Mouse (Mus musculus) hindbrain, embryonic 11.5 days (tissue): Measurements from ENCODE around the gene Hmgb1. TPM values are rescaled to one million over a fixed set of nuclear protein-coding genes. Genes with fewer than 3 reads are reported as not detected.
A peak's percentile ranks its signal among the peaks of the same experiment; 100 is the strongest.

Experiments
- ATAC-seq: fragments of 200-750 bp; cut with Nextera tagmentation; 2 replicates; pipeline ENCODE4 v1.8.0; 2017; ENCODE audit warnings: mild to moderate bottlenecking, moderate TSS enrichment, moderate library complexity; ENCODE audit not compliant: low FRiP score
- DNase-seq: peaks from one replicate; pipeline ENCODE4 v3.0.0-alpha.2; 2015; ENCODE audit warnings: low spot score
- H3K27ac ChIP-seq: fragments of 300-500 bp; sonication (generic); 2 replicates; pipeline ENCODE4 v1.5.1; 2014; ENCODE audit warnings: mild to moderate bottlenecking, low read depth, low read length
- H3K27me3 ChIP-seq: fragments of 300-500 bp; sonication (generic); 2 replicates; pipeline ENCODE4 v1.6.1; 2014; ENCODE audit warnings: mild to moderate bottlenecking, low read length, moderate library complexity, mixed read lengths; ENCODE audit not compliant: control insufficient read depth, insufficient read depth
- H3K36me3 ChIP-seq: fragments of 300-500 bp; sonication (generic); 2 replicates; pipeline ENCODE4 v1.6.1; 2014; ENCODE audit warnings: mild to moderate bottlenecking, low read length, moderate library complexity, mixed read lengths; ENCODE audit not compliant: control insufficient read depth, insufficient read depth
- H3K4me1 ChIP-seq: fragments of 300-500 bp; sonication (generic); replicated peaks from 2 replicates; pipeline ENCODE4 v1.6.1; 2014; ENCODE audit warnings: low read length, mixed read lengths; ENCODE audit not compliant: control insufficient read depth, insufficient read depth
- H3K4me2 ChIP-seq: fragments of 300-500 bp; sonication (generic); replicated peaks from 2 replicates; pipeline ENCODE4 v1.6.1; 2014; ENCODE audit warnings: mild to moderate bottlenecking, low read depth, low read length
- H3K4me3 ChIP-seq: fragments of 300-500 bp; sonication (generic); 2 replicates; pipeline ENCODE4 v1.5.1; 2014; ENCODE audit warnings: low read depth, low read length
- H3K9ac ChIP-seq: fragments of 300-500 bp; sonication (generic); 2 replicates; pipeline ENCODE4 v1.6.1; 2014; ENCODE audit warnings: low read depth, low read length
- H3K9me3 ChIP-seq: fragments of 300-500 bp; sonication (generic); 2 replicates; pipeline ENCODE4 v1.6.1; 2016; ENCODE audit warnings: low read length; ENCODE audit not compliant: control insufficient read depth
- WGBS: fragments of 180-500 bp; shearing (Covaris S2); extraction: QIAGEN DNeasy Blood & Tissue Kit; methylation state at CpG from one replicate; pipeline ENCODE4 v1.1.7; 2014; 5-methylcytosine and 5-hydroxymethylcytosine counted together
- polyA plus RNA-seq: library from polyadenylated mRNA; unstranded; fragments of >200 nt; fragmentation: Nextera tagmentation; extraction: Ambion mirVana; gene quantifications from 2 replicates; pipeline ENCODE4 v1.2.1, GENCODE M21; 2014

The Hmgb1 gene
- polyA plus RNA-seq, 1 experiment from 2014 or later, result 1,649 TPM

- H3K9me3 ChIP-seq, result no peaks in the 10 kb centered on the region
- H3K4me1 ChIP-seq, result no peaks in the 10 kb centered on the region
- DNase-seq (no peak), ATAC-seq (no peak)
- H3K27ac ChIP-seq, result no peak overlapping the region
- 89% methylated on average over 10 of the region's 10 CpGs for WGBS
- no peak overlapping the region for H3K9ac ChIP-seq
- H3K4me3 ChIP-seq, result no peak overlapping the region
- H3K36me3 ChIP-seq, result no peaks in the 10 kb centered on the region
- H3K27me3 ChIP-seq, result no peaks in the 10 kb centered on the region
- H3K4me2 ChIP-seq, result no peak overlapping the region
Observed at GRCm38 (mm10) chr5:149166011-149166410, 18.3 kb downstream of the Hmgb1 start.

GRCm38 (mm10) chr5:149164881-149165280 lies 19.4 kb downstream of the Hmgb1 start:
- H3K4me2 ChIP-seq, result no peak overlapping the region
- H3K27ac ChIP-seq, result no peak overlapping the region
- H3K9me3 ChIP-seq, result no peaks in the 10 kb centered on the region
- no peak for ATAC-seq
- no peak for DNase-seq
- H3K4me1 ChIP-seq, result no peaks in the 10 kb centered on the region
- WGBS, result 44% methylated on average over 7 of the region's 7 CpGs
- no peak overlapping the region for H3K9ac ChIP-seq
- H3K27me3 ChIP-seq, result no peaks in the 10 kb centered on the region
- no peaks in the 10 kb centered on the region for H3K36me3 ChIP-seq
- H3K4me3 ChIP-seq, result no peak overlapping the region

- no peaks in the 10 kb centered on the region for H3K36me3 ChIP-seq
- DNase-seq (no peak), ATAC-seq (no peak)
- no peaks in the 10 kb centered on the region for H3K27me3 ChIP-seq
- no peak overlapping the region for H3K4me2 ChIP-seq
- no peaks in the 10 kb centered on the region for H3K4me1 ChIP-seq
- H3K9me3 ChIP-seq, result no peaks in the 10 kb centered on the region
- H3K4me3 ChIP-seq, result no peak overlapping the region
- 90% methylated on average over 7 of the region's 7 CpGs for WGBS
- no peak overlapping the region for H3K27ac ChIP-seq
- no peak overlapping the region for H3K9ac ChIP-seq
Observed at GRCm38 (mm10) chr5:149162890-149163289, 21.4 kb downstream of the Hmgb1 start.

GRCm38 (mm10) chr5:149160469-149160868 lies 23.8 kb downstream of the Hmgb1 start:
- no peak overlapping the region for H3K27ac ChIP-seq
- no peak overlapping the region for H3K4me2 ChIP-seq
- WGBS, result 86% methylated on average over 4 of the region's 4 CpGs
- ATAC-seq (no peak), DNase-seq (no peak)
- H3K4me3 ChIP-seq, result no peak overlapping the region
- no peaks in the 10 kb centered on the region for H3K9me3 ChIP-seq
- no peak overlapping the region for H3K9ac ChIP-seq
- H3K27me3 ChIP-seq, result no peaks in the 10 kb centered on the region
- H3K36me3 ChIP-seq, result no peaks in the 10 kb centered on the region
- H3K4me1 ChIP-seq, result no peaks in the 10 kb centered on the region

- H3K9ac ChIP-seq, result no peak overlapping the region
- no peaks in the 10 kb centered on the region for H3K9me3 ChIP-seq
- ATAC-seq (no peak), DNase-seq (no peak)
- no peak overlapping the region for H3K4me2 ChIP-seq
- WGBS, result 92% methylated on average over 6 of the region's 6 CpGs
- no peaks in the 10 kb centered on the region for H3K36me3 ChIP-seq
- no peaks in the 10 kb centered on the region for H3K27me3 ChIP-seq
- no peak overlapping the region for H3K27ac ChIP-seq
- H3K4me1 ChIP-seq, result no peaks in the 10 kb centered on the region
- no peak overlapping the region for H3K4me3 ChIP-seq
Observed at GRCm38 (mm10) chr5:149159021-149159420, 25.3 kb downstream of the Hmgb1 start.

- H3K4me1 ChIP-seq, result no peaks in the 10 kb centered on the region
- no peaks in the 10 kb centered on the region for H3K36me3 ChIP-seq
- H3K9me3 ChIP-seq, result no peaks in the 10 kb centered on the region
- H3K4me3 ChIP-seq, result no peak overlapping the region
- H3K4me2 ChIP-seq, result no peak overlapping the region
- ATAC-seq (no peak), DNase-seq (no peak)
- 85% methylated on average over 18 of the region's 18 CpGs for WGBS
- H3K27ac ChIP-seq, result no peak overlapping the region
- no peak overlapping the region for H3K9ac ChIP-seq
- no peaks in the 10 kb centered on the region for H3K27me3 ChIP-seq
Observed at GRCm38 (mm10) chr5:149156886-149157563, 27.3 kb downstream of the Hmgb1 start.

GRCm38 (mm10) chr5:149152774-149153155 lies 31.5 kb downstream of the Hmgb1 start:
- WGBS, result 70% methylated on average over 12 of the region's 12 CpGs

GRCm38 (mm10) chr5:149152063-149152773 lies 32.1 kb downstream of the Hmgb1 start:
- DNase-seq (peak; percentile 12), ATAC-seq (no peak)
- no peaks in the 10 kb centered on the region for H3K4me1 ChIP-seq
- no peaks in the 10 kb centered on the region for H3K36me3 ChIP-seq
- H3K4me3 ChIP-seq, result no peak overlapping the region
- H3K27ac ChIP-seq, result no peak overlapping the region
- no peak overlapping the region for H3K9ac ChIP-seq
- WGBS, result 64% methylated on average over 13 of the region's 13 CpGs
- H3K27me3 ChIP-seq, result no peaks in the 10 kb centered on the region
- no peak overlapping the region for H3K4me2 ChIP-seq
- H3K9me3 ChIP-seq, result no peaks in the 10 kb centered on the region

More at GRCm38 (mm10) chr5:149152774-149153155, 31.5 kb downstream of the Hmgb1 start:
- no peaks in the 10 kb centered on the region for H3K27me3 ChIP-seq
- no peak for ATAC-seq
- H3K36me3 ChIP-seq, result no peaks in the 10 kb centered on the region
- H3K4me1 ChIP-seq, result no peaks in the 10 kb centered on the region
- no peak for DNase-seq
- H3K9me3 ChIP-seq, result no peaks in the 10 kb centered on the region
- H3K9ac ChIP-seq, result no peak overlapping the region
- H3K4me2 ChIP-seq, result no peak overlapping the region
- no peak overlapping the region for H3K27ac ChIP-seq
- no peak overlapping the region for H3K4me3 ChIP-seq

- WGBS, result 95% methylated on average over 3 of the region's 3 CpGs
- Histone ChIP-seq H3K4me2 (no peak overlapping the region), H3K9ac (no peak overlapping the region), H3K4me3 (no peak overlapping the region), H3K27ac (no peak overlapping the region), H3K9me3 (no peaks in the 10 kb centered on the region), H3K27me3 (no peaks in the 10 kb centered on the region), H3K36me3 (no peaks in the 10 kb centered on the region), H3K4me1 (no peaks in the 10 kb centered on the region)
- no peak for ATAC-seq
- DNase-seq, result no peak
Observed at GRCm38 (mm10) chr5:149150882-149151281, 33.4 kb downstream of the Hmgb1 start.
